Mouse (Mus musculus) forebrain, postnatal 0 days (tissue): ENCODE results near the gene Mdk. TPM values are rescaled to one million over a fixed set of nuclear protein-coding genes. Genes with fewer than 3 reads are reported as not detected.

Experiments
- ATAC-seq: fragments of 200-750 bp; cut with Nextera tagmentation; 2 replicates; pipeline ENCODE4 v1.8.0; 2017; ENCODE audit warnings: mild to moderate bottlenecking, moderate library complexity
- DNase-seq: peaks from one replicate; pipeline ENCODE4 v3.0.0-alpha.2; 2015
- H3K27ac ChIP-seq: fragments of 300-500 bp; sonication (generic); 2 replicates; pipeline ENCODE4 v1.5.1; 2014; ENCODE audit warnings: low read depth, mild to moderate bottlenecking, antibody characterized with exemption, low read length, moderate library complexity, mixed read lengths
- H3K27me3 ChIP-seq: fragments of 300-500 bp; sonication (generic); 2 replicates; pipeline ENCODE4 v1.6.1; 2014; ENCODE audit warnings: mild to moderate bottlenecking, low read length, mixed read lengths; ENCODE audit not compliant: insufficient read depth
- H3K36me3 ChIP-seq: fragments of 300-500 bp; sonication (generic); 2 replicates; pipeline ENCODE4 v1.6.1; 2014; ENCODE audit warnings: mild to moderate bottlenecking, moderate library complexity; ENCODE audit not compliant: insufficient read depth
- H3K4me1 ChIP-seq: fragments of 300-500 bp; sonication (generic); 2 replicates; pipeline ENCODE4 v1.6.1; 2014; ENCODE audit warnings: antibody characterized with exemption; ENCODE audit not compliant: insufficient read depth
- H3K4me2 ChIP-seq: fragments of 300-500 bp; sonication (generic); 2 replicates; pipeline ENCODE4 v1.6.1; 2014; ENCODE audit warnings: low read depth, mild to moderate bottlenecking, moderate library complexity
- H3K4me3 ChIP-seq: fragments of 300-500 bp; sonication (generic); 2 replicates; pipeline ENCODE4 v1.5.1; 2014; ENCODE audit warnings: low read depth, low read length, mixed read lengths
- H3K9ac ChIP-seq: fragments of 300-500 bp; sonication (generic); 2 replicates; pipeline ENCODE4 v1.6.1; 2014; ENCODE audit warnings: mild to moderate bottlenecking
- H3K9me3 ChIP-seq: fragments of 300-500 bp; sonication (generic); 2 replicates; pipeline ENCODE4 v1.6.1; 2016; ENCODE audit warnings: low read length
- CTCF ChIP-seq: sonication (generic); IDR thresholded peaks from 2 replicates; pipeline ENCODE4 v1.5.1; 2016; ENCODE audit warnings: antibody characterized with exemption, control low read depth, low read depth
- WGBS: fragments of 180-500 bp; shearing (Covaris S2); extraction: QIAGEN DNeasy Blood & Tissue Kit; methylation state at CpG from one replicate; pipeline ENCODE4 v1.1.7; 2014; 5-methylcytosine and 5-hydroxymethylcytosine counted together
- polyA plus RNA-seq: library from polyadenylated mRNA; unstranded; fragments of >200 nt; fragmentation: Nextera tagmentation; extraction: Ambion mirVana; gene quantifications from 2 replicates; pipeline ENCODE4 v1.2.1, GENCODE M21; 2015
- total RNA-seq: library from RNA; depleted of rRNA; stranded (reverse); fragments of >200 nt; gene quantifications from 2 replicates; pipeline ENCODE4 v1.2.3, GENCODE M21; 2014; rRNA removed

Mdk gene
- total RNA-seq, result 74.2 and 75.5 TPM in 2 replicates
- polyA plus RNA-seq, result 121 and 162 TPM in 2 replicates

DNA sequence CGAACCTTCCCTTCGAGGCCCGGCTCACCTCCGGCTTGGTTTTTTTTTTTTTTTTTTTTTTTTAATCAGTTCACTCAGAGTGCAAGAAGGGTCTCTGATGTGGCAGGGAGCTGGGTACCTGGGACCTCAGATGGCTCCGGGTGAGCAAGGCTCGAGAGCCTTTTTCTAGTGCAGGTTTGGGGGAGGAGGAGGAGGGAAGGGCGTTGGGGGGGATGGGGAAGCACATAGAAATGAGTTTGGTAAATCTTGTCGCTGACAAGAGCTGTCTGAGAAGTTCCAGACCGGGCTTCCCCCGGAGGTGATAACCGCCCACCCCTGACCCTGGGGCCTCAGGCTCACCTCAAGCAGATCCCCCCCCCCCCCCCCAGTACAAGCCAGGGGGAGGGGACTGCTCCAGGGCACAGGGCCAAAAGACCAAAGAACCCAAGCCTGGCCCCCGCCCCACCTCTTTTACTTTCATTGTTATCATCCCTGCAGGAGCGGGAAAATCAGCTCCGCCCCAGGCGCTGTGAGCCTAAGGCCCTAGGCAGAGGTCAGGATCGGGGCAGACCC lies at the start of gene Mdk:
Gene Mdk, minus strand, starts transcription at position 138 of the 552 bp plus-strand sequence.
- WGBS, result 10% methylated on average over 16 of the region's 16 CpGs

DNA sequence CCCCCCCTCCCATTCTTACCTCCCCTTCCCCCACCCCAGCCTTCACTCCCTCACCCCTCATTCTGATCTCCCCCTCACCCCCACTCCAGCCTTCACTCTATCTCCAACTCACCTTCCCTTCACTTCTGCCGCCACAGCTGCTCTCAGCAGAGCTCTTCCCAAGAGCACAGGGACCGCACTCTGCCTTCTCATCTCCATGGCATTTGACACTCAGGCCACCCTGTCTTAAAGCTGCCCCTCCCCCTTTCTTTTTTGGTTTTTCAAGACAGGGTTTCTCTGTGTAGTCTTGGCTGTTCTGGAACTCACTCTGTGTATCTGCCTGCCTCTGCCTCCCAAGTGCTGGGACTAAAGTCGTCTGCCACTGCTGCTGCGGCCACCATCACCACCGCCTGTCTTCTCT lies 48.7 kb upstream of the Mdk start:
- H3K4me2 ChIP-seq, result no peak overlapping the region
- H3K27ac ChIP-seq, result no peak overlapping the region
- WGBS, result 59% methylated on average over 5 of the region's 5 CpGs
- no peak overlapping the region for H3K9ac ChIP-seq
- no peak overlapping the region for H3K4me3 ChIP-seq
- TF ChIP-seq CTCF, result no peak
- H3K36me3 ChIP-seq, result no peaks in the 10 kb centered on the region
- DNase-seq (no peak), ATAC-seq (no peak)
- H3K4me1 ChIP-seq, result peaks cover 16% of the 10 kb centered on the region
- H3K27me3 ChIP-seq, result 0 out of 2 replicates have a peak, but pooled peaks cover 4% of the 10 kb centered on the region
- no peaks in the 10 kb centered on the region for H3K9me3 ChIP-seq

More for the DNA sequence above, at the start of gene Mdk:
- H3K4me1 ChIP-seq, result peaks cover 7% of the 10 kb centered on the region; the same call in 1 of the 2 replicates
- H3K27me3 ChIP-seq, result no peaks in the 10 kb centered on the region
- H3K9me3 ChIP-seq, result no peaks in the 10 kb centered on the region
- peak within 1 kb of the TSS; percentile 75 for H3K9ac ChIP-seq
- DNase-seq (no peak), ATAC-seq (no peak; the same call in 1 of the 2 replicates)
- peak within 1 kb of the TSS; percentile 17 for H3K27ac ChIP-seq
- H3K4me3 ChIP-seq, result peak within 1 kb of the TSS; percentile 49
- peaks cover 26% of the 10 kb centered on the region for H3K36me3 ChIP-seq
- TF ChIP-seq CTCF, result no peak
- peak within 1 kb of the TSS; percentile 80 for H3K4me2 ChIP-seq

DNA sequence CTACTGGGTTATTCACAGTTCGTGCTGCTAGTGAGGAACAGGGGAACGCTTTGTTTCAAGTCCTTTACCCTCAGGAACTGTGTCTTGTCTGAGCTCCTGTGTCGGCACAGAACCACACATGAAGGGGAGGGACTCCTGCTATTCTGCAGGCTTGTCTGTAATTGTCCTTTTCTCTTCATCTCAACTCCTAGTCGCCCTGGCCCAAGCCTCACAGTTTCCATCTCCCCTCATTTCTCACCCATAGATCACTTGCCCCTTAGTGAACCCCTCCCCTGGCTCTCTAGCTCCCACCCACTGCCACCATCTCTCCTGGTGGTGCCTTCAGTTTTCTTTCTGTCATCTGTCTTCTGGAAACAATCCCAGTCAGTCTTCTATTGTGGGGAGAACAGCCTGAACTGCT lies 48.1 kb upstream of the Mdk start:
- Histone ChIP-seq H3K9ac (no peak overlapping the region), H3K27ac (peak overlapping the region; percentile 40), H3K4me3 (no peak overlapping the region), H3K9me3 (no peaks in the 10 kb centered on the region), H3K36me3 (no peaks in the 10 kb centered on the region), H3K4me2 (no peak overlapping the region), H3K27me3 (peaks cover 6% of the 10 kb centered on the region; the same call in 1 of the 2 replicates), H3K4me1 (peaks cover 20% of the 10 kb centered on the region)
- 18% methylated on average over 4 of the region's 4 CpGs for WGBS
- no peak for TF ChIP-seq CTCF
- ATAC-seq, result peak; percentile 21; the same call in 1 of the 2 replicates
- no peak for DNase-seq

DNA sequence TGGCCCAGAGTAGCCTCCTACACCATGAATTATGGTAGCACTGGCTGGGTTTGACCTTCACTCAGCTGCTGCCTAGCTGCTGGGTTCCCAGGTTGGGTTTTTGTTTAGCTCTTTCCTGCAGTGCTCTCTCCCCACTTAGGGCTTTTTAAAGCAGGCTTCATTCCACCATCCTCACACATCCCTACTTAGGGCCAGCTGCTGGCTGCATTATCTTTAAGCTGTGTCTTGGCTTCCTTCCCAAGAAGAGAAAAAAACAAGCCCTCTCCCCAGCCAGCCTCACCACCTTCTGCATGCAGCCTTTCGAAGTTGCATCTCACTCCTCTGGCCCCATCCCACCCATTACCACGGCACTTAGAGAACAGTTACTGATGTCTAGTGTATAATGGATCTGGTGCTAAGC lies 46.5 kb upstream of the Mdk start:
- peaks cover 17% of the 10 kb centered on the region for H3K4me1 ChIP-seq
- ATAC-seq, result 0 out of 2 replicates have a peak, but pooled peaks have one; percentile 6
- H3K9me3 ChIP-seq, result no peaks in the 10 kb centered on the region
- no peaks in the 10 kb centered on the region for H3K36me3 ChIP-seq
- no peak for DNase-seq
- H3K4me2 ChIP-seq, result no peak overlapping the region
- H3K9ac ChIP-seq, result no peak overlapping the region
- 14% methylated on average over 2 of the region's 2 CpGs for WGBS
- no peak overlapping the region for H3K27ac ChIP-seq
- TF ChIP-seq CTCF, result no peak
- H3K4me3 ChIP-seq, result no peak overlapping the region
- peaks cover 10% of the 10 kb centered on the region for H3K27me3 ChIP-seq

DNA sequence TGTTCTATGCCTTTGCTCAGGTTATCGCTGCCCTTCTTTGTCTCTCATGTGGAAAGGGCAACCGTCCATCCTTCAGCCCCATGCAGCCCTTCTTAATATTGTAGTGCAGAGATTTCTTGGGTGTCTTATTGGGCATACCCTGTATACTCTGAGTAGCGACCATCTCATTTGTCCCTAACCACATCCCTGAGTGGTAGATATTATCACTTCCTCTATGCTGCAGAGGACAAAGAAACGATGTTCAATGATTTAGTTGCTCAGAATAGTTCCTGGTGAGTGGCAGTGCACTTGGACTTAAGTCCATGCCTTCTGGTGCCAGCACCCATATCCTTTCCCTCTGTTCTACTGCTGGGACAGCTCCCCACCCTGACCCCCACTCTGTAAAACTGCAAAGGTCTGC lies 45.9 kb upstream of the Mdk start:
- Histone ChIP-seq H3K4me2 (no peak overlapping the region), H3K4me3 (no peak overlapping the region), H3K36me3 (no peaks in the 10 kb centered on the region), H3K27ac (no peak overlapping the region), H3K9me3 (no peaks in the 10 kb centered on the region), H3K27me3 (peaks cover 10% of the 10 kb centered on the region), H3K4me1 (peaks cover 17% of the 10 kb centered on the region), H3K9ac (no peak overlapping the region)
- ATAC-seq (no peak), DNase-seq (no peak)
- 85% methylated on average over 4 of the region's 4 CpGs for WGBS
- TF ChIP-seq CTCF, result no peak

DNA sequence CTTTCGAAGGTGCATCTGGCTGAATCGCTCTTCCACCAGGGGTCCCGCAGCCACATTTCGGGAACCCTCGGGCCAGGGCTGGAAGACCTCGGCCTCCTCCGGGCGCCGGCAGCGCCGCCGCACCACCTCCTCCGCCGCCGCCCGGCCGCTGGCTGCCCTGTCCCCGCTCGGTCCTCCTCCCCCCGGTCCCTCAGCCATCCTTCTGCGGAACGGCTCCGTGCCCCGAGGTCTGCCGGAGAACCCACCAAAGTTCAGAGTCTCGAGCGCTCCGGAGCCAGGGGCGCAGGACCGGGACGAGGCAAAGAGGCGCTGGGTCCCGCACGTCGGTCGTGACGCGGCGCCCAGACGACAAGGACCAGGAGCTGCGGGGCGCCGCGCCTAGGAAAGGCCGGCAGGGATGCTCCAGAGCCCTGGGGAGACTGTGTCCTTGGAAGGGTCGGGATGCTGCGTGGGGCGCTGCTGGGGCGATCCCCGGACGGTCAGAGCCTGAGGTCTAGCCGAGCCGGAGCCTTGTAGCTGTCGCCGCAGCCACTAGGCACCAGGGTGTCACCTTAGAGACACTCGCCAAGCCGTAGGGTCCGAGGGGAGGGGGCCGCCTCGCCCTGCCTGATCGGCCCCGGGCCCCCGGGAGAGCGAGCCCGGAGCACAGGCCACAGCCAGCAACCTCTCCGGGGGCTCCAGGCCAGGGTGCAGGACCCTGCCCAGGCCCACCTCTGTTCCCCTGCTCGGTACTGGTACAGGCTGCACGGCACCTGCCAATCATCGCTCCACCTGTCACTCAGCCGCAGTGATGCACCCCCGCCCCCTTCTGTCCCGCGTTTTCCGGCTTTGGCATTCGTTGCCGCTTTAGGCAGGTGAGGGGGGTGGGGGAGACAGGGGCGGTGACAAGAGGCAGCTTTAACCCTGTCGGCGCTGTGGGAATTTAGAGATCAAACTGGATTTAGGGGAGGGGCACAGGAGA lies 43.8 kb upstream of the Mdk start, which contains the start of gene Dgkz:
Gene Dgkz, minus strand, starts transcription at position 284 of the 961 bp plus-strand sequence.
- H3K36me3 ChIP-seq, result no peaks in the 10 kb centered on the region
- H3K9me3 ChIP-seq, result no peaks in the 10 kb centered on the region
- peak within 1 kb of the TSS; percentile 53 for H3K4me2 ChIP-seq
- WGBS, result 3% methylated on average over 78 of the region's 79 CpGs
- H3K9ac ChIP-seq, result peak within 1 kb of the TSS; percentile 55
- no peak for DNase-seq
- peak; percentile 53 for ATAC-seq
- TF ChIP-seq CTCF, result no peak
- H3K4me3 ChIP-seq, result peak within 1 kb of the TSS; percentile 45
- peaks cover 10% of the 10 kb centered on the region for H3K27me3 ChIP-seq
- H3K4me1 ChIP-seq, result peaks cover 30% of the 10 kb centered on the region
- 0 out of 2 replicates have a peak within 1 kb of the TSS, but pooled peaks have one; percentile 21 for H3K27ac ChIP-seq
